Mouse (Mus musculus) layer of hippocampus, postnatal 25 days (tissue): ENCODE data around the gene Cep41. TPM values are rescaled to one million over a fixed set of nuclear protein-coding genes. Genes with fewer than 3 reads are reported as not detected.
A peak's percentile ranks its signal among the peaks of the same experiment; 100 is the strongest.

Experiments used
- DNase-seq, 2 experiments: peaks; one replicate each; pipeline ENCODE4 v3.0.0; 2022; ENCODE audit warnings: mixed read lengths in 2 of 2, low spot score in 1 of 2; ENCODE audit errors: extremely low spot score in 1 of 2
- total RNA-seq, 2 experiments: library from RNA; stranded (reverse); gene quantifications; 2 replicates each; pipeline ENCODE4 v1.2.3; 2021

The Cep41 gene
- total RNA-seq, 2 experiments from 2014 or later, result 5.5 to 7.2 TPM

GRCm38 (mm10) chr6:30636186-30636842 is 57.2 kb downstream of the Cep41 start:
- no peak for DNase-seq

- no peak for DNase-seq
Measured at GRCm38 (mm10) chr6:30635361-30635862, 58.1 kb downstream of the Cep41 start.

GRCm38 (mm10) chr6:30629989-30630388 is 63.6 kb downstream of the Cep41 start:
- DNase-seq, result no peak

- no peak for DNase-seq
Measured at GRCm38 (mm10) chr6:30628152-30628551, 65.4 kb downstream of the Cep41 start.

- DNase-seq, result no peak
Measured at GRCm38 (mm10) chr6:30624763-30625162, 68.8 kb downstream of the Cep41 start.

- no peak for DNase-seq
Measured at GRCm38 (mm10) chr6:30621986-30622389, 71.6 kb downstream of the Cep41 start.

GRCm38 (mm10) chr6:30620994-30621393 is 72.6 kb downstream of the Cep41 start:
- DNase-seq, result no peak

- DNase-seq, result no peak
Measured at GRCm38 (mm10) chr6:30620591-30620990, 73.0 kb downstream of the Cep41 start.

GRCm38 (mm10) chr6:30619606-30620005 is 73.9 kb downstream of the Cep41 start:
- DNase-seq, result no peak

- no peak for DNase-seq
Measured at GRCm38 (mm10) chr6:30618735-30619134, 74.8 kb downstream of the Cep41 start.

- DNase-seq, result peak; percentile 31 to 42
Measured at GRCm38 (mm10) chr6:30617959-30618590, 75.5 kb downstream of the Cep41 start.

GRCm38 (mm10) chr6:30617020-30617958 is 76.3 kb downstream of the Cep41 start:
- DNase-seq, result no peak

- DNase-seq, result no peak
Measured at GRCm38 (mm10) chr6:30616491-30616941, 77.0 kb downstream of the Cep41 start.

GRCm38 (mm10) chr6:30615741-30616140 is 77.8 kb downstream of the Cep41 start:
- no peak for DNase-seq

- no peak for DNase-seq
Measured at GRCm38 (mm10) chr6:30614251-30614650, 79.3 kb downstream of the Cep41 start.

- DNase-seq, result no peak
Measured at GRCm38 (mm10) chr6:30611212-30611611, 82.3 kb downstream of the Cep41 start.

GRCm38 (mm10) chr6:30610710-30611109 is 82.8 kb downstream of the Cep41 start, which contains the start of gene Cpa5:
TSS of gene Cpa5 (plus strand) at chr6:30611010.
- no peak for DNase-seq

- no peak for DNase-seq
Measured at GRCm38 (mm10) chr6:30605672-30606071, 87.9 kb downstream of the Cep41 start.

GRCm38 (mm10) chr6:30605111-30605510 is 88.4 kb downstream of the Cep41 start:
- no peak for DNase-seq

GRCm38 (mm10) chr6:30604342-30604867 is 89.1 kb downstream of the Cep41 start:
- DNase-seq, result no peak
